In genomic region chr2:147325178-147325577, GRCm38 (mm10) we compare ENCODE assay signal across 21 mouse cellular contexts. TPM values are rescaled to one million over a fixed set of nuclear protein-coding genes. Genes with fewer than 3 reads are reported as not detected.
"Had no signal": no experiment of that assay in that cellular context is flagged by ENCODE, and none has a peak within 500 bp of the region (broad histone marks: within the 10 kb centered on the region; RNA-seq: fewer than 3 reads in every experiment).

No protein-coding gene starts in this region.

- H3K27me3 ChIP-seq: megakaryocyte, embryonic 14.5 days had no signal

- H3K9ac ChIP-seq: lung, embryonic 15.5 days; midbrain, embryonic 13.5 days; midbrain, embryonic 15.5 days; neural tube, embryonic 12.5 days; stomach, embryonic 15.5 days had no signal

- H3K9me3 ChIP-seq: lung, embryonic 15.5 days; megakaryocyte, embryonic 14.5 days; midbrain, embryonic 13.5 days; midbrain, embryonic 15.5 days; neural tube, embryonic 12.5 days; stomach, embryonic 15.5 days had no signal

- H3K4me3 ChIP-seq: lung, embryonic 15.5 days; megakaryocyte, embryonic 14.5 days; midbrain, embryonic 13.5 days; midbrain, embryonic 15.5 days; neural tube, embryonic 12.5 days; stomach, embryonic 15.5 days had no signal

- DNase-seq: lung, adult 2 months; lung, postnatal 14 days; lung, postnatal 36 days; right cerebral cortex, postnatal 14 days; thymus, adult 2 months; thymus, postnatal 25 days; thymus, postnatal 4 days had no signal

- H3K27ac ChIP-seq: lung, embryonic 15.5 days; macrophage; midbrain, embryonic 13.5 days; midbrain, embryonic 15.5 days; neural tube, embryonic 12.5 days; stomach, embryonic 15.5 days; stomach, postnatal 0 days had no signal

- H3K4me2 ChIP-seq: lung, embryonic 15.5 days; midbrain, embryonic 11.5 days; midbrain, embryonic 13.5 days; midbrain, embryonic 15.5 days; neural tube, embryonic 12.5 days; stomach, embryonic 15.5 days had no signal

- H3K4me1 ChIP-seq: lung, embryonic 15.5 days; midbrain, embryonic 13.5 days; midbrain, embryonic 15.5 days; neural tube, embryonic 12.5 days; stomach, embryonic 15.5 days had no signal

- ATAC-seq: lung, postnatal 0 days; midbrain, embryonic 13.5 days; midbrain, embryonic 15.5 days had no signal

- H3K36me3 ChIP-seq: lung, embryonic 15.5 days; midbrain, embryonic 13.5 days; midbrain, embryonic 15.5 days; neural tube, embryonic 12.5 days; stomach, embryonic 15.5 days had no signal

RNA-seq across cellular contexts. Expression of gene Pax1, which starts 36.5 kb away (rescaled TPM):
- total RNA-seq: megakaryocyte progenitor cell, adult 5-6 weeks; monocyte, adult 5-6 weeks; neutrophil, adult 5-6 weeks had no signal
- polyA plus RNA-seq: lung, postnatal 0 days; macrophage; midbrain, embryonic 15.5 days; midbrain, postnatal 0 days; stomach, embryonic 15.5 days; stomach, postnatal 0 days had no signal
